Mouse (Mus musculus) testis, postnatal 10 days (tissue): ENCODE data around the gene Btbd3.

ENCODE experiments used
- DNase-seq: peaks from one replicate; pipeline ENCODE4 v3.0.0; 2021; ENCODE audit warnings: low spot score

Gene Btbd3

GRCm38 (mm10) chr2:138256411-138256810 lies at the start of gene Btbd3:
Gene Btbd3 (plus strand): TSS chr2:138256565.
- peak; percentile 94 for DNase-seq

DNA sequence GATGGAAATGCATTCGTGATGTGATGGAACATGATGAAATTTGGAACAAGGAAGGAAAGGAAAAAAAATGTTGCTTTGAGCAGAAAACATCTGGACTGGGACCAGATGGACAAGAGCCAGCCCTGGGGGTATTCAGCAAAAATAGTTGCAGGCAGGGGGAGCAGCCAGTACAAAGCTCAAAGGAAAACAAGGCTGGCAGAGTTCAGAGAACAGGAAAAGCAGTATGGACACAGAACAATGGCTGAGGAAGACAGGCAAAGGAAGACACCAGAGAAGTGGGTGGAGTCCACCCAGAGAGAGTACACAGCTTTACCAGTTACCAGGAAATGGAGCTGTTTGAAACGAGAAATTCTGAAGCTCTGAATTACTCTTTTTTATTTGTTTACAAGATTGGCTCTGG lies 40.8 kb upstream of the Btbd3 start:
- DNase-seq = peak; percentile 77

DNA sequence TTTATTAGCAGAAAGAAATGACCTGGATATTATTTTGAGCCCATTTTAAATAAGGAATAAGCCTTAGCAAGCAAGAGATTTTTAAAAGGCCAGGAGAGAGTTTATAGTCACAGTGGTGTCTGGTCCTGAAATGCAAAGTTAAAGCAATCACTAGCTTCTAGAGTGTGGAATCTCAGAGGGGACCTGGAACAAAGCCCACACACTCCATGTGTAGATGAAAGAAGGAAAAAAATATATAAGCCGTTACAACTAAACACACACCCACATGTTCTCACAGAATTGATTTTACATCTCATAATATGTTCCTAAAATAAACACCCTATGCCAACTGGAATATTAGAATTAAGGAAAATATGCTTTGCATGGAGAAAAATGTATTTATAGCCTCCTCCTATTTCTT lies 36.1 kb upstream of the Btbd3 start:
- DNase-seq = no peak

DNA sequence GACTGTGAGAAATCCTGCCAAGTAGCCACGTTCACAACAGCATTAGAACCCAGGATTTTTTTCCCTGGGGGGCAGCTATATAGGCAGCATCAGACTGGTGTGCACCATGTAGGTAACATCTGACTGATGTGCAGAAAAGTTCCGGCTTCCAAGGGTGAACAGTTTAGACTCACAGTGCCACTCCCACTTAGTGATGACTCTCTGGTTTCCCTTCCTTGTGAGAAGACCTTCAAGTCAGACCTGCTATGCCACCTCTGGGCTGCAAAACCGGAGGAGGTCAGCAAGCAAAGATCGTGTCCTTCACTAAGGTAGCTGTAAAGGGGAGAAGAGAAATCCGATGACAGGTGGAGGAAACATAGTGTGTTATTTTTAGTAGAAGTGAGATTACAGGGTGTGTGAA lies 24.1 kb upstream of the Btbd3 start:
- no peak for DNase-seq

DNA sequence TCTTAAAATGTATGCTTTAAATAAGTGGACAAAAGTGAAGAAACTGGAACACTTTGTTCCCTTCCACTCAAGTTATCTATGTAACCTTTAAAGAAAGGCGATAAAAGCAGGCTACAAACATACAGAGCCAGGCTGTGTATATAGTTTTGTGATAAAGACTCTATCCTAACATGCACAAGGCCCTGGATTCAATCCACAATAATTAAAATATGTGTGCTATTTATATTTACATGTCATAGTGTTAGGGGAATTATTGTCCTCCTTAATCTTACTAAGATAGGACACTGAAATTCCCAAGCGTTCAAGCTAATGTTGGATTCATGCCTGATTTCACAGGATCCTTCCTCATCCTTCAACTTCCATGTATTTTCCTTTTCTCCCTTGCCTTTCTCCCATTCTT lies 20.2 kb upstream of the Btbd3 start:
- DNase-seq = no peak

DNA sequence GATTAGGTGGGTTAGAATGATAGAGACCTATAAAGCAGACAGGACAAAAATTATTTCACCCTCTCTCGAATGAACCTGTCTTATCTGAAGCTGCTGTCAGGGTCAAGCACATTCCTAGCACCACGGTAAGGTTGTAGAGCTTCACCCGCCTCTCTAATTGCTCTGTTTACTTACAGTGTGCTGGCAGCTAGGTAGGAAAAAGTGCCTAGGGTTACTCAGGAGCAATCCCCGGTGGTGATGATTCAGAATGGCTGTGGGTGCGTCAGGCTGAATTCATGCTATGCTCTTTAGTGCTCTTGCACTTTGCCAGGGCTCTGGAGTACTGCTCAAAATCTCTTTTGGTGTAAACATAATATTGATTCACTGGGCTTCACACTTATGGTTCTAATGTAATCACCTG lies 13.9 kb upstream of the Btbd3 start:
- no peak for DNase-seq

- peak; percentile 62 for DNase-seq
Observed at GRCm38 (mm10) chr2:138245631-138246289, 10.6 kb upstream of the Btbd3 start.

GRCm38 (mm10) chr2:138247986-138248385 lies 8.4 kb upstream of the Btbd3 start:
- no peak for DNase-seq

GRCm38 (mm10) chr2:138256851-138257471 lies 596 bp downstream of the Btbd3 start:
- no peak for DNase-seq

DNA sequence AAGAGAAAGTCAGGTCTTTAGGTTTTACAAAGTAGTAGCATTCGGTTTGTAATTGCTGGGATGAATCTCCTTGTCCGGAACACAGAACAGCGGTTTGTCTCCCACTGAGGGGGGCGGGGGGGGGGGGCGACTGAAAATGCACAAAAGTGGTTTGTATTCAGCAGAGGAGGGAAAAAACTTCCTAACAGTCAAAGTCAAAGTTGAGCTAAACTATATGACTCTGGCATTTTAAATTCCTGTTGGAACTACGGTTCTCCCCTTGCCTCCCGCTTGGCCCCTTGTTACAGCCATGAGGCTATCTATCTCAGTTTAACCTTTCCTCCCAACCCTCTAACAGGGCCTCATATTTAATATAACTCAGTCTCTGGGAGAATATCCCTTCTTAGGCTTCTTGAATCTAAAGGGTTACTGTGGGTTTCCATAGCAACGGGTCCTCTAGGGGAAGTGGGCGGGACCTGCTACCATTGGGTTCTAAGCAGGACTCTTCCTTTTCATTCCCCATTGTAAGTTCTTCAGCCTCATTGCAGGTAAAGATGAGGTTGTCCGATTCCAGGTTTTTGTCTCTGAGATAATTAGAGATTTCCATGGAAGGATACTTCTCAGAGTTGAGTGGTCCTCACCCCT lies 1.4 kb downstream of the Btbd3 start:
- no peak for DNase-seq

GRCm38 (mm10) chr2:138261140-138261539 lies 4.8 kb downstream of the Btbd3 start:
- DNase-seq = no peak

GRCm38 (mm10) chr2:138262885-138263284 lies 6.5 kb downstream of the Btbd3 start:
- no peak for DNase-seq

- DNase-seq = no peak
Observed at GRCm38 (mm10) chr2:138265356-138266005, 9.1 kb downstream of the Btbd3 start.

GRCm38 (mm10) chr2:138266679-138267078 lies 10.3 kb downstream of the Btbd3 start:
- DNase-seq = no peak

DNA sequence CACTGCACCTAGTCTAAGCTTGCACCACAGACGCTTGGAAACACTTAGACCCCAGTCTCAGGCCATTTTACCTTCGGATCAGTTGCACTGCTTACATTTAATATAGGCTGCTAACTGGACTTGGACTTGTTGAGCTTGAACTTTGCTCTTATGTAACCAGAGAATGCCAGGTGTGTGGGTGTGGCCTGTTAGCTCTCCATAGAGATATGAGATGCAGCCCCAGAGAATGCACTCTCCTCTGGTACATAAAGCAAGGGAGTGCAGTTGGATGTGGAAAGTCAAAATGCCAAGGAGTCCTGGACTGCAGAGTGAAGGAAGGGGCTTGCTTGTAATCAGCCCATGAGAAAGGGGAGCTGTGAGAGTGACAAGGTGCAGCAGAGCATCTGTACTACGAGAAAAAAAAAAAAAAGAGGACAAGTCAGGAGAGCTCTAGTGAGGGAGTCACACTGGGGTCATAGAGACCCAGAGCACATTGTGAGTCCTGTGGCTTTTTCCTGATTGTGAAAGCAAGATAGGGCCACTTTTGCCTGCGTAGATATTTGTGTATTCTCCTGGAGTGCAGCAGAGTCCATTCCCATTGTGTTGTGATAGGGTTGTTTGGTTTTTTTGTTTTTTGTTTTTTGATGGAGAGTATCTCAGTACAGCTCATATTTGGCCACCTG lies 11.6 kb downstream of the Btbd3 start:
- DNase-seq = no peak

DNA sequence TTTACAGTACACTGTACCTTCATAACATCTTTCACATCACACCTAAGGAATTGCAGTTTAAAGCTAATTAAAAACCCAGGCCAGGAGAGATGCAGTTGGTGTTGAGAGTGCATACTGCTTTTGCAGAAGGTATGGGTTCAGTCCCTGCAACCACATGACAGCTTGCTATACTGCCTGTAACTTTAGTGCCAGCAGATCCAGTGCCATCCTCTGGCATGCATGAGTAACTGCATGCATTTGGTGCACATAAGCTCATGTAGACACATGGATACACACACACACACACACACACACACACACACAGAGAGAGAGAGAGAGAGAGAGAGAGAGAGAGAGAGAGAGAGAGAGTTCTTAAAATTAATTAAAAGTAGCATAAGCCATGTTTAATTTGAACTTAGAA lies 13.0 kb downstream of the Btbd3 start:
- DNase-seq = no peak

GRCm38 (mm10) chr2:138273404-138274073 lies 17.2 kb downstream of the Btbd3 start:
- no peak for DNase-seq

DNA sequence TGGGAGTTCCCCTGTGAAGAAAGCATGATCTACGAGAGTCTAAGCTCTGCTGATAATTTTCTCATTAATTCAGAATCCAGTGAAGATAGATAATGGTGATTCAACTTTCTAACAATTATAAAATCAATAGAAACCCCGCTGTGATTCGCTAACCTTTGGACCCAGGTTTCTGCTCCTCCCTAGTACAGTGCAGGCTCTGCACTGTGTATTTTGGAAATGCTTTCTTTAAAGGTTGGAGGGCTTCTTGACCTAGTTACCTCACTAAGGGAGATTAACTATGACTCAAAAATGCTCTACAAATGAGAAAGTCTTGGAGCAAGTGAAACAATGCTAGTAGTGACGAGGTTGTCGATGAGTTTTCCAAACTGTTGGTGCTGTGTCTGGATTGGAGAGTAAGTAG lies 17.7 kb downstream of the Btbd3 start:
- no peak for DNase-seq

- DNase-seq = peak; percentile 54
Observed at GRCm38 (mm10) chr2:138277842-138278691, 21.7 kb downstream of the Btbd3 start.

DNA sequence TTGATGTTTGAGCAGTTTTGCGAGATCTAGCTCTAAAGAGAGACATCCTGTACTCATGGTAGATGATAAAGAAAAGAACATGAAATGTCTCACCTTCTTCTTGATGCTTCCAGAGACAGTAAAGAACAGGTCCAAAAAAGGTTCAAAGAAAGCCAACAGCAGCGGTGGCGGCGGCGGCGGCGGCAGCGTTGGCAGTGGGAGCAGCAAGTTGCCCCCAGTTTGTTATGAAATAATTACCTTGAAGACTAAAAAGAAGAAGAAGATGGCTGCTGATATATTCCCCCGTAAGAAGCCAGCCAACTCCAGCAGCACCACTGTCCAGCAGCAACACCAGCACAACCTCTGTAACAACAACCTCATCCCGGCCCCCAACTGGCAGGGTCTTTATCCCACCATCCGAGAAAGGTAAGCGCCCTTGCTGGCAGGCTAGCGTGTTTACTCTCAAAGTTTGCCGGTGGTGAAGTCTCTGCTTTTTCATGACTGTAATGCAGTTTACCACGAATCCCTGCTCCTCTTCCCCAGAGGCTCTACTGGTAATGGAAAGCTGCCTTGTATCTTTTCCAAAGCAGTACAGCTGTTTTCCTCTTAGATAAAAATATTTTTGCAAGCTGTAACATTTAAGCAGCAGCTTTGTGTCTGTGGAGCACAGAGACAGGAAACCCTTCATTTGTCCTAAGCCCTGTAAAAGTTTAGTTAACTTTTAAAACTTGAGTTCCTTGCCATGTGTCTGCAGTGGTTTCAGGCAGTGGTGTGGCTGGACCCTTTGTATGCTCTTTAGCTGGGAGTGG lies 22.7 kb downstream of the Btbd3 start:
- no peak for DNase-seq
